Mouse (Mus musculus): ENCODE data around the gene Mycs.

The Mycs gene

GRCm38 (mm10) chrX:5469165-5469564 lies at the start of gene Mycs:
Gene Mycs, minus strand, starts transcription at chrX:5469265.
- no peak for DNase-seq (ENCODE audit: low read depth)

DNA sequence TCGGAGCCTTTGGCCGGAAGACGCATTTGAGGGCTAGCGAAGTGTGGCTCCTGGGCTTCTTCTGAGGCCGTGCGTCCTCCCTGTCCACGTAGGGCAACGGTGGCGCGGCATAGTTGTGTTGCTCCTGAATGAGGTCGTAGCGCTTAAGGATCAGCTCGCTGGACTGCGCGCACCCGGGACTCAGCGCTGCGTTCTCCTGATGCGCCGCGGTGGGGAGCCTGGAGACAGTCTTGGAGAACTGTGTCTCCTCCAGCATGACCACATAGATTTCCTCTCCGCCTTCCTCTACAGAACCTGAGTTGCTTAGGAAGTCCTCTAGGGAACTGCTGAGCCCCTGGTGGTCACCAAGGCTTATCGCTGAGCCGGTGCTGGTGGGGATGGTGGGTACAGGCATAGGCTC lies 1.0 kb downstream of the Mycs start:
- DNase-seq (ENCODE audit: low read depth), result no peak

Data from 416B (cell line).